Mouse (Mus musculus) hindbrain, embryonic 12.5 days (tissue): ENCODE results near the gene Clca1. TPM values are rescaled to one million over a fixed set of nuclear protein-coding genes. Genes with fewer than 3 reads are reported as not detected.
A peak's percentile ranks its signal among the peaks of the same experiment; 100 is the strongest.

Experiments used
- ATAC-seq: fragments of 200-750 bp; cut with Nextera tagmentation; 2 replicates; pipeline ENCODE4 v1.8.0; 2017; ENCODE audit warnings: moderate TSS enrichment; ENCODE audit not compliant: low FRiP score
- H3K27ac ChIP-seq: fragments of 300-500 bp; sonication (generic); 2 replicates; pipeline ENCODE4 v1.5.1; 2016; ENCODE audit warnings: mild to moderate bottlenecking
- H3K27me3 ChIP-seq: fragments of 300-500 bp; sonication (generic); 2 replicates; pipeline ENCODE4 v1.6.1; 2016; ENCODE audit warnings: mild to moderate bottlenecking
- H3K36me3 ChIP-seq: fragments of 300-500 bp; sonication (generic); 2 replicates; pipeline ENCODE4 v1.6.1; 2016; ENCODE audit warnings: mild to moderate bottlenecking
- H3K4me1 ChIP-seq: fragments of 300-500 bp; sonication (generic); 2 replicates; pipeline ENCODE4 v1.6.1; 2016
- H3K4me2 ChIP-seq: fragments of 300-500 bp; sonication (generic); replicated peaks from 2 replicates; pipeline ENCODE4 v1.6.1; 2016; ENCODE audit warnings: mild to moderate bottlenecking
- H3K4me3 ChIP-seq: fragments of 300-500 bp; sonication (generic); 2 replicates; pipeline ENCODE4 v1.5.1; 2016; ENCODE audit warnings: mild to moderate bottlenecking
- H3K9ac ChIP-seq: fragments of 300-500 bp; sonication (generic); 2 replicates; pipeline ENCODE4 v1.6.1; 2016; ENCODE audit warnings: mild to moderate bottlenecking, moderate library complexity
- H3K9me3 ChIP-seq: fragments of 300-500 bp; sonication (generic); replicated peaks from 2 replicates; pipeline ENCODE4 v1.6.1; 2016; ENCODE audit warnings: mild to moderate bottlenecking
- WGBS: fragments of 180-500 bp; shearing (Covaris S2); methylation state at CpG from one replicate; pipeline ENCODE4 v1.1.7; 2016; 5-methylcytosine and 5-hydroxymethylcytosine counted together
- polyA plus RNA-seq: library from polyadenylated mRNA; unstranded; fragments of >200 nt; fragmentation: Nextera tagmentation; extraction: Ambion mirVana; gene quantifications from 2 replicates; pipeline ENCODE4 v1.2.1, GENCODE M21; 2016

The Clca1 gene
- polyA plus RNA-seq, 1 experiment from 2014 or later: not detected

DNA sequence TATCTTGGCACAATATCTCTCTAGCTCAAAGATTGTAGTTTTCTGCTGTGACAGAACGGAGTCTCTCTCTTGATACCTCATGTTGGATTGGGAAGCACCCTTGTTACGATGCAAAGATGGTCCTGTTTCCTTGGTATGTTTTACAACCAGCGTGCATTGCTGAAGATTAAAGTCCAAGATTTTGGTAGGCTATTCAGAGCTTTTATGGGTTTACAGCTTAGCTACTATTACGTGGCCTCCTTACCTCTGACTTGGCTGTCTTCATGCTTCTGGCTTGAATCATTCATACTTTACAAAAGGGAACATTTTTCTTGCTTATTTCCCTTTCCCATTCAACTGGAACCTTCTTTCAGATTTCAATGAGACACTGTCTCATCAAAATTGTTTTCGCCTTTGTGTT lies 39.5 kb downstream of the Clca1 start:
- 90% methylated on average over 5 of the region's 5 CpGs for WGBS
- Histone ChIP-seq H3K27ac (no peak overlapping the region), H3K4me1 (no peaks in the 10 kb centered on the region)

DNA sequence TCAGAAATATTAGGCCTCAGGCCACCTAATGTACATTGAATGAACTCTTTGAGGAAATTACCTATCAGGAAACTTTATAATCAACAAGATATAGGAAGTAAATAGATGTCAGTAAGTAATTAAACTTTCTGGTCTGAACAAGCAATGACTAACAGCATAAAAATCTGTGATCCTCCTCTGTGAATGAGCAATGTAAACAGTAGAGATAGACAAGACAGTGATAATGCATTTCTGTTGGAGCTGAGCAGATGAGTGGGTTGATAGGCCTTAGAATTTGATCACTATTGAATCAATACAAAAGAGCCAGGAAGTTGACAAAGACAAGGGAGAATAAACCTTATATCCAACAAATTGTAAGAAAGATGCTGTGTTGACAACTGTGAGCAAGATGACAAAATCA lies 40.0 kb downstream of the Clca1 start:
- Histone ChIP-seq H3K4me1 (no peaks in the 10 kb centered on the region), H3K27ac (no peak overlapping the region), H3K9ac (no peak overlapping the region), H3K4me3 (no peak overlapping the region), H3K9me3 (no peaks in the 10 kb centered on the region), H3K4me2 (no peak overlapping the region), H3K36me3 (no peaks in the 10 kb centered on the region), H3K27me3 (no peaks in the 10 kb centered on the region)
- ATAC-seq: no peak

More for the DNA sequence above, 39.5 kb downstream of the Clca1 start:
- Histone ChIP-seq H3K27me3 (no peaks in the 10 kb centered on the region), H3K4me2 (no peak overlapping the region), H3K9me3 (no peaks in the 10 kb centered on the region), H3K9ac (no peak overlapping the region), H3K36me3 (no peaks in the 10 kb centered on the region), H3K4me3 (no peak overlapping the region)
- ATAC-seq: no peak

DNA sequence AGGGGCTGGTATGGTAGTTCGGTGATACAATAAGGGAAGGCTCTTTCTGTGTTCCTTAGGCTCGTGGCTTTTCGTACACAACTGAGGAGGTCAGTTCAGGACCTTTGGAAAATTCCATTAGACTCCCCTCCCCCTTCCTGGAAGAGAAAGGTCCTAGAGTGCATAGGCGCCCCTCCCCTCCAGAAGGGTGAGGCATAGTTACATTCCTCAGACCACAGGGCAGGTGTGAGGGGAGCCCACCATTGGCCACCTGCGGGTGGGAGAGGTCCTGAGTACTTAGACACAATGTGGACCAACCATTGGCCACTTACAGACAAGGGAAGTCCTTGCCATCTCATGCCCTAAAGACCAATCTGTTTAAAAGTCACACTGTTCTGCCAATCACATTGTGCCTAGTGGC lies 46.7 kb downstream of the Clca1 start:
- Histone ChIP-seq H3K4me2 (no peak overlapping the region), H3K4me3 (no peak overlapping the region), H3K27ac (no peak overlapping the region), H3K9ac (no peak overlapping the region), H3K27me3 (no peaks in the 10 kb centered on the region), H3K9me3 (no peaks in the 10 kb centered on the region), H3K36me3 (no peaks in the 10 kb centered on the region), H3K4me1 (no peaks in the 10 kb centered on the region)
- no peak for ATAC-seq
- WGBS: 78% methylated on average over 5 of the region's 5 CpGs

DNA sequence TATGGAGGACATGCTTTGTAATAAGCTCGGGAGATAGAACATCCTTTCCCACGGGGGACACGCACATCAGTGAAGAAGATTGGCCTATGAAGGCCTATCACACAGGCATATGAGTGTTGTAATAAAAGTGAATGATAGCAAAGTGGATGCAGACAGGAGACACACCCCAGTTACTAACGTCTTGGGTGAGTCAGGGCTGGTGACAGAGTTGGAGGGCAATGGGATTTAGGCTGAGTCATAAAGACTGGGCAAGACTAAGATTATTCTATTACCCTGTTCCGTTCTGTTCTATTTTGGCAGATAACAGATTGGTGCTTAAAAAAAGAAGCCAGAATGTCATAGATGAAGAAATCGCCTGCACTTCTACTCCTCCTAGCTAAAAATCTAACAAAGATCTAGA lies 52.0 kb downstream of the Clca1 start:
- H3K27me3 ChIP-seq: no peaks in the 10 kb centered on the region
- H3K9me3 ChIP-seq: no peaks in the 10 kb centered on the region
- no peaks in the 10 kb centered on the region for H3K4me1 ChIP-seq
- 89% methylated on average over 6 of the region's 6 CpGs for WGBS
- H3K4me3 ChIP-seq: no peak overlapping the region
- no peak overlapping the region for H3K9ac ChIP-seq
- no peak overlapping the region for H3K27ac ChIP-seq
- no peaks in the 10 kb centered on the region for H3K36me3 ChIP-seq
- no peak for ATAC-seq
- H3K4me2 ChIP-seq: no peak overlapping the region

DNA sequence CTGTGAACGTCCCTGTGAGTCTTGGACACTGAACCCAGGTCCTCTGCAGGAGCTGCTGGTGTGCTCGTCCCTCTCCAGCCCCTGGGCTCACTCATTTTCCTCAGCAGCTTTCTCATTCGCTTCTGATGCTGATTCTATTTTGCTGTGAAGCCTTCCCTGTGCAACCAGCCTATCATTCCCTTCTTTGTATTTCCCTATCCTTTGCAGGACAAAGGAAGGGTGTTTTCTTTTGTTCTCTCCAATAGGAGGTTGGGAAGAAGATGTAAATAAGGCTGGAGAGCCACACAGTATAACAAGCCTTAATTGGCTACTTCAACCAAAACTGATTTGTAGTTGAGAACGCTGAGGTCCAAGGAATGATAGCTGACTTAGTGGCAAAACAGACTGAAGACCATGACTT lies 54.9 kb downstream of the Clca1 start:
- Histone ChIP-seq H3K27me3 (no peaks in the 10 kb centered on the region), H3K36me3 (no peaks in the 10 kb centered on the region), H3K9me3 (no peaks in the 10 kb centered on the region), H3K4me2 (no peak overlapping the region), H3K4me3 (no peak overlapping the region), H3K27ac (peak overlapping the region; percentile 17; the same call in 1 of the 2 replicates), H3K9ac (no peak overlapping the region), H3K4me1 (no peaks in the 10 kb centered on the region)
- 18% methylated on average over 4 of the region's 4 CpGs for WGBS
- no peak for ATAC-seq

DNA sequence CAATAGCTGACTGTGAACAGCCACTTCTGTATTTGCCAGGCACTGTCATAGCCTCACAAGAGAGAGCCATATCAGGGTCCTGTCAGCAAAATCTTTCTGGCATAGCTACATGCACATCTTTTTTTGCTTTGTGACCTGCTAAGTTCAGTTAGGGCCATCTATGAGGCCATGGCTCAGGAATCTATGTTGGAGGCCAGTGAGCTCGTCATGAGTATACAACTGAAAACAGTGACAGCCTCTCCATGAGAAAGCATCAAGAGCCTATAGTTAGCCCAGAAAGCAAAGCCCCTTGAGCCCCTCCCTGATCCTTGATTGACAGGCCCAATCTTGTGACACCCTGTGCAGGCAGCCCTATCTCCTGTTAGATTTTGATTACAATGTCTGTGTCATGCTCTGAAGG lies 56.5 kb downstream of the Clca1 start:
- ATAC-seq: no peak
- WGBS: 57% methylated on average over 1 of the region's 1 CpGs

DNA sequence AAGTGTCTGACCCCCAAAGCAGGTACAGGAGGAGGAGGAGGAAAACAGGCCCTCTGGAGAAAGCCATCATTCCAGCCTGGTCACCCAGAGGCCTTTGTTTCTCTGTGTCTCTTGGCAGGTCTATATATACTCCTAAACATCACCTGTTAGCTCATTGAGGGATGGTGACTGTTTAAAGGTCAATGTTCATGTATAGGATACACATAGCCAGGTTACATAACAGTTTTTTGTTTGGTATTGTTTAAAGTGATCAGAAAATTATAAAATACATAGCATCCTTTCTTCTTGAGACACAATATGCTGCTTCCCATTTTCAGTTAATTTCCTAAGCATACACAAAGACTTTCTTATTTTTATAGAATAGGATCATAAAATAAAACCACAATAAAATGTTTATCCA lies 57.6 kb downstream of the Clca1 start, which contains the start of gene Clca4a:
TSS of gene Clca4a (minus strand) at position 101 of the 400 bp plus-strand sequence.
- Histone ChIP-seq H3K4me1 (no peaks in the 10 kb centered on the region), H3K27ac (no peak within 1 kb of the TSS), H3K27me3 (no peaks in the 10 kb centered on the region), H3K9ac (no peak within 1 kb of the TSS), H3K4me3 (no peak within 1 kb of the TSS), H3K9me3 (no peaks in the 10 kb centered on the region), H3K36me3 (no peaks in the 10 kb centered on the region), H3K4me2 (no peak within 1 kb of the TSS)
- ATAC-seq: no peak

More for the DNA sequence above, 56.5 kb downstream of the Clca1 start:
- Histone ChIP-seq H3K4me2 (no peak overlapping the region), H3K9ac (no peak overlapping the region), H3K4me3 (no peak overlapping the region), H3K27ac (no peak overlapping the region), H3K27me3 (no peaks in the 10 kb centered on the region), H3K4me1 (no peaks in the 10 kb centered on the region), H3K36me3 (no peaks in the 10 kb centered on the region), H3K9me3 (no peaks in the 10 kb centered on the region)

DNA sequence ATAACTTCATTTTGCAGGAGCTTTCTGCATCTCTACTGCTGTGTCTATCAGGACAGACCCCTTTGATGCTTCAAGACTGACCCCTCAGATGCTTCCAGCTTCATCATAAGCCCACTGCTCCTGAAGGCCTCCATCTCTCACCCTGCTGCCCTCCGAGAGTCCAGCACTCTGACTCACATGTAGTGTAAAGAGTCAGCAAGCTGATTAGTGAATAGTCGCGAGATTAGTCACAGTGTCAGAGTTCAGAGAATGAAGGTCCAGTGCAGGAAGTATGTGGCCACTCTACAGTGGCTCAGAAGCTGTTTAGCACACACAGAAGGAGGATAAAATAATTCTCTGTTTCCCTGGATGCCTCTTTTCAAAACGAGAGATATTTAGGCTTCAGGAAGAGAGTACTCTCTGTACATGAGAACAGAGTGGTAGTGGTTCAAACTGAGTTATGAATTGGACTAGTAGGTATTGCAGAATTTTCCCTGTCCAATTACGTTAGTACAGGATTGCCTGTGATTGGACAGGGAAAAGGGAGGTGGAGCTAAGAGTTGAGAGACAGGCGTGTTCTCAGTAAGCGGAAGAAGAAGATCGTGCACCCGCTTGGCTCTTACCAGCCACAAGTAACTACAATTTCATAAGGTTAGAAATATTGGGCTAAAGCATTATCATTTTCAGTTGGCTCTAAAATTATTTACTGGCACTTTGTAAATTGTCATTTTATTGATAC lies 60.9 kb downstream of the Clca1 start:
- no peak overlapping the region for H3K4me2 ChIP-seq
- ATAC-seq: no peak
- no peak overlapping the region for H3K27ac ChIP-seq
- WGBS: 77% methylated on average over 9 of the region's 9 CpGs
- no peaks in the 10 kb centered on the region for H3K9me3 ChIP-seq
- H3K36me3 ChIP-seq: no peaks in the 10 kb centered on the region
- no peaks in the 10 kb centered on the region for H3K4me1 ChIP-seq
- H3K4me3 ChIP-seq: no peak overlapping the region
- no peak overlapping the region for H3K9ac ChIP-seq
- no peaks in the 10 kb centered on the region for H3K27me3 ChIP-seq

DNA sequence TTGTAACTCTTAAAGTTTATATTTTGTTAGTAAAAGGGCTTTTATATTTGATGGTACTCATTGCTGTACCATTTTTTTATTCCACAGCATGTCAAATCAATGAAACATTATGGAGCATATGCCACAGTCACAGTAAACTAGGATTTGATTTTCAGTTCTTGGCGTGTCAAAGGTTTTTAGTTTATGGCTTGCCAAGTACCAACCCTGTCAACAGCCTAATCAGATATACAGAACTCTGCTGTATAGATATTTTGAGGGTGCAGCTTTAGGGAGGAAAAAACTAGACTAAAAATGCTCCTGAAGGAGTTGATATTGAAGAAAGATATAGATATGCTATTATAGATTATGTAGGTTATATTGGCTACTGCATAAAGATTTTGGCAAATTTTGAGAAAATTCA lies 62.8 kb downstream of the Clca1 start:
- 92% methylated on average over 1 of the region's 1 CpGs for WGBS

DNA sequence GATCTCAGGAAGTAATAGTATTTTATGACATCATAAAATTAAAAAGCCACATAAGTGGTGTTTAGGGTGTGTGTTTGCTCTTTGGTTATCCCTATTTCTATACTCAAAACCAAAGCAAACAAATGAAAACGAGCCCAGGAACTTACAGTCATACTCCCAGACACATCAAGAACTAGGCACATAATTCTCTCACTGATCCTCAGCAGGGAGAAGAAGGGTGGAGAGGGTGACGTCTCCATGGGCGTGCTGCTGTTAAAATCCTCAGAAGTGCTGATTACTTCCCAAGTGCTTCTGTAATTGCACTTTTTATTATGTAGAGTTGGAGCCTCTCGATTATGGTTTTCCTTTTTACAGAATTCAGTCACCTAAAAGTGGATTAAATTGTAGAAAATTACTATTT lies 66.5 kb downstream of the Clca1 start:
- ATAC-seq: no peak
- Histone ChIP-seq H3K4me2 (no peak overlapping the region), H3K9me3 (no peaks in the 10 kb centered on the region), H3K4me1 (no peaks in the 10 kb centered on the region), H3K27me3 (no peaks in the 10 kb centered on the region), H3K36me3 (no peaks in the 10 kb centered on the region), H3K4me3 (no peak overlapping the region), H3K9ac (no peak overlapping the region), H3K27ac (no peak overlapping the region)
- WGBS: 74% methylated on average over 4 of the region's 4 CpGs

More for the DNA sequence above, 62.8 kb downstream of the Clca1 start:
- H3K36me3 ChIP-seq: no peaks in the 10 kb centered on the region
- H3K4me3 ChIP-seq: no peak overlapping the region
- H3K27ac ChIP-seq: no peak overlapping the region
- no peaks in the 10 kb centered on the region for H3K9me3 ChIP-seq
- H3K27me3 ChIP-seq: no peaks in the 10 kb centered on the region
- no peaks in the 10 kb centered on the region for H3K4me1 ChIP-seq
- no peak for ATAC-seq
- no peak overlapping the region for H3K9ac ChIP-seq
- no peak overlapping the region for H3K4me2 ChIP-seq

Other genes with a start within 250 kb of the Clca1 start
- gene Clca3a2, start 213.3 kb downstream of the Clca1 start, polyA plus RNA-seq: 0.09 TPM in 1 of 2 replicates, not detected in the other
- not detected in 2 replicates for gene Clca3b, start 183.4 kb downstream of the Clca1 start, polyA plus RNA-seq
- gene Clca4b, start 100.2 kb downstream of the Clca1 start, polyA plus RNA-seq: not detected in 2 replicates
- not detected in 2 replicates for gene Clca4a, start 57.7 kb downstream of the Clca1 start, polyA plus RNA-seq
- gene Clca2, start 66.7 kb upstream of the Clca1 start, polyA plus RNA-seq: 0.08 TPM in 2 replicates
- gene Odf2l, start 85.8 kb upstream of the Clca1 start, polyA plus RNA-seq: 24.8 and 26.6 TPM in 2 replicates